Mouse (Mus musculus): ENCODE results near the gene Mthfd1l.

- TF ChIP-seq CTCF (IDR thresholded peaks at IDR 0.05; ENCODE audit: control insufficient read depth, insufficient read depth, low read length), result no peak
- no peak for TF ChIP-seq POLR2A (IDR thresholded peaks at IDR 0.05; ENCODE audit: borderline replicate concordance, control insufficient read depth, low read depth, low read length)
Observed at GRCm38 (mm10) chr10:4057397-4057796, 84.5 kb downstream of the Mthfd1l start.
